Mouse (Mus musculus) midbrain, embryonic 15.5 days (tissue): ENCODE results near the gene Ttyh3. TPM values are rescaled to one million over a fixed set of nuclear protein-coding genes. Genes with fewer than 3 reads are reported as not detected.

Experiments used
- ATAC-seq: fragments of 200-750 bp; cut with Nextera tagmentation; replicated peaks from 2 replicates; pipeline ENCODE4 v1.8.0; 2017; ENCODE audit warnings: moderate TSS enrichment
- H3K27ac ChIP-seq: fragments of 300-500 bp; sonication (generic); 2 replicates; pipeline ENCODE4 v1.5.1; 2015; ENCODE audit warnings: mild to moderate bottlenecking, inconsistent platforms
- H3K27me3 ChIP-seq: fragments of 300-500 bp; sonication (generic); replicated peaks from 2 replicates; pipeline ENCODE4 v1.6.1; 2015; ENCODE audit warnings: inconsistent platforms
- H3K36me3 ChIP-seq: fragments of 300-500 bp; sonication (generic); replicated peaks from 2 replicates; pipeline ENCODE4 v1.6.1; 2015; ENCODE audit warnings: inconsistent platforms
- H3K4me1 ChIP-seq: fragments of 300-500 bp; sonication (generic); 2 replicates; pipeline ENCODE4 v1.6.1; 2015; ENCODE audit warnings: inconsistent platforms
- H3K4me2 ChIP-seq: fragments of 300-500 bp; sonication (generic); 2 replicates; pipeline ENCODE4 v1.6.1; 2015; ENCODE audit warnings: inconsistent platforms, mild to moderate bottlenecking, moderate library complexity
- H3K4me3 ChIP-seq: fragments of 300-500 bp; sonication (generic); 2 replicates; pipeline ENCODE4 v1.5.1; 2015; ENCODE audit warnings: mild to moderate bottlenecking, inconsistent platforms
- H3K9ac ChIP-seq: fragments of 300-500 bp; sonication (generic); 2 replicates; pipeline ENCODE4 v1.6.1; 2015; ENCODE audit warnings: mild to moderate bottlenecking, inconsistent platforms
- H3K9me3 ChIP-seq: fragments of 300-500 bp; sonication (generic); 2 replicates; pipeline ENCODE4 v1.6.1; 2016; ENCODE audit warnings: inconsistent platforms
- WGBS: fragments of 180-500 bp; shearing (Covaris S2); methylation state at CpG from one replicate; pipeline ENCODE4 v1.1.7; 2015; ENCODE audit warnings: mixed read lengths; 5-methylcytosine and 5-hydroxymethylcytosine counted together
- polyA plus RNA-seq: library from polyadenylated mRNA; unstranded; fragments of >200 nt; fragmentation: Nextera tagmentation; extraction: Ambion mirVana; gene quantifications from 2 replicates; pipeline ENCODE4 v1.2.1, GENCODE M21; 2015

The Ttyh3 gene
- polyA plus RNA-seq, 1 experiment from 2014 or later, result 80.3 TPM

GRCm38 (mm10) chr5:140622978-140623670 lies 25.7 kb downstream of the Ttyh3 start:
- Histone ChIP-seq H3K4me3 (no peak overlapping the region), H3K4me2 (no peak overlapping the region), H3K27me3 (no peaks in the 10 kb centered on the region), H3K27ac (no peak overlapping the region), H3K4me1 (peaks cover 12% of the 10 kb centered on the region), H3K9me3 (no peaks in the 10 kb centered on the region), H3K36me3 (peaks cover 45% of the 10 kb centered on the region), H3K9ac (no peak overlapping the region)
- 90% methylated on average over 23 of the region's 23 CpGs for WGBS
- no peak for ATAC-seq

- Histone ChIP-seq H3K36me3 (peaks cover 28% of the 10 kb centered on the region), H3K4me1 (peaks cover 12% of the 10 kb centered on the region), H3K9me3 (no peaks in the 10 kb centered on the region), H3K27ac (peak overlapping the region; percentile 40), H3K4me2 (no peak overlapping the region), H3K27me3 (no peaks in the 10 kb centered on the region), H3K4me3 (no peak overlapping the region), H3K9ac (no peak overlapping the region)
- WGBS, result 64% methylated on average over 10 of the region's 10 CpGs
- no peak for ATAC-seq
Measured at GRCm38 (mm10) chr5:140621517-140621916, 27.3 kb downstream of the Ttyh3 start.

- whole genome bisulfite sequencing, result 74% methylated on average over 9 of the region's 9 CpGs
Measured at GRCm38 (mm10) chr5:140621092-140621491, 27.7 kb downstream of the Ttyh3 start.

GRCm38 (mm10) chr5:140619895-140620736 lies 28.7 kb downstream of the Ttyh3 start:
- peaks cover 16% of the 10 kb centered on the region for H3K4me1 ChIP-seq
- no peak overlapping the region for H3K9ac ChIP-seq
- H3K9me3 ChIP-seq, result no peaks in the 10 kb centered on the region
- peaks cover 25% of the 10 kb centered on the region for H3K36me3 ChIP-seq
- WGBS, result 50% methylated on average over 7 of the region's 7 CpGs
- H3K27ac ChIP-seq, result peak overlapping the region; percentile 51; the same call in 1 of the 2 replicates
- H3K27me3 ChIP-seq, result no peaks in the 10 kb centered on the region
- no peak overlapping the region for H3K4me3 ChIP-seq
- H3K4me2 ChIP-seq, result no peak overlapping the region
- peak; percentile 19; the same call in 1 of the 2 replicates for ATAC-seq

More at GRCm38 (mm10) chr5:140621092-140621491, 27.7 kb downstream of the Ttyh3 start:
- H3K9ac ChIP-seq, result no peak overlapping the region
- peaks cover 12% of the 10 kb centered on the region for H3K4me1 ChIP-seq
- no peak overlapping the region for H3K4me2 ChIP-seq
- no peaks in the 10 kb centered on the region for H3K27me3 ChIP-seq
- peaks cover 28% of the 10 kb centered on the region for H3K36me3 ChIP-seq
- no peaks in the 10 kb centered on the region for H3K9me3 ChIP-seq
- no peak overlapping the region for H3K4me3 ChIP-seq
- no peak for ATAC-seq
- H3K27ac ChIP-seq, result peak overlapping the region; percentile 30; the same call in 1 of the 2 replicates

GRCm38 (mm10) chr5:140619151-140619771 lies 29.6 kb downstream of the Ttyh3 start:
- H3K4me1 ChIP-seq, result peaks cover 23% of the 10 kb centered on the region
- no peak overlapping the region for H3K4me3 ChIP-seq
- no peak overlapping the region for H3K9ac ChIP-seq
- no peak for ATAC-seq
- no peaks in the 10 kb centered on the region for H3K9me3 ChIP-seq
- H3K36me3 ChIP-seq, result peaks cover 21% of the 10 kb centered on the region
- no peaks in the 10 kb centered on the region for H3K27me3 ChIP-seq
- H3K27ac ChIP-seq, result peak overlapping the region; percentile 51; the same call in 1 of the 2 replicates
- WGBS, result 22% methylated on average over 6 of the region's 6 CpGs
- no peak overlapping the region for H3K4me2 ChIP-seq

GRCm38 (mm10) chr5:140617714-140618113 lies 31.1 kb downstream of the Ttyh3 start:
- H3K9me3 ChIP-seq, result no peaks in the 10 kb centered on the region
- no peak overlapping the region for H3K9ac ChIP-seq
- WGBS, result 82% methylated on average over 5 of the region's 5 CpGs
- no peak overlapping the region for H3K4me3 ChIP-seq
- peaks cover 23% of the 10 kb centered on the region for H3K4me1 ChIP-seq
- H3K27ac ChIP-seq, result no peak overlapping the region
- H3K36me3 ChIP-seq, result peaks cover 9% of the 10 kb centered on the region
- ATAC-seq, result no peak
- no peak overlapping the region for H3K4me2 ChIP-seq
- no peaks in the 10 kb centered on the region for H3K27me3 ChIP-seq

- Histone ChIP-seq H3K27me3 (no peaks in the 10 kb centered on the region), H3K9ac (no peak overlapping the region), H3K4me2 (no peak overlapping the region), H3K4me1 (peaks cover 28% of the 10 kb centered on the region), H3K9me3 (no peaks in the 10 kb centered on the region), H3K36me3 (0 out of 2 replicates have a peak, but pooled peaks cover under 1% of the 10 kb centered on the region), H3K4me3 (no peak overlapping the region), H3K27ac (no peak overlapping the region; the same call in 1 of the 2 replicates)
- ATAC-seq, result no peak
- WGBS, result 68% methylated on average over 9 of the region's 9 CpGs
Measured at GRCm38 (mm10) chr5:140616691-140617090, 32.1 kb downstream of the Ttyh3 start.

GRCm38 (mm10) chr5:140616110-140616503 lies 32.7 kb downstream of the Ttyh3 start:
- H3K9ac ChIP-seq, result no peak overlapping the region
- no peaks in the 10 kb centered on the region for H3K27me3 ChIP-seq
- no peak overlapping the region for H3K27ac ChIP-seq
- no peak overlapping the region for H3K4me2 ChIP-seq
- no peaks in the 10 kb centered on the region for H3K36me3 ChIP-seq
- no peak for ATAC-seq
- no peak overlapping the region for H3K4me3 ChIP-seq
- peaks cover 32% of the 10 kb centered on the region for H3K4me1 ChIP-seq
- 83% methylated on average over 6 of the region's 6 CpGs for WGBS
- no peaks in the 10 kb centered on the region for H3K9me3 ChIP-seq

GRCm38 (mm10) chr5:140615321-140616109 lies 33.3 kb downstream of the Ttyh3 start:
- peaks cover 38% of the 10 kb centered on the region for H3K4me1 ChIP-seq
- no peak overlapping the region for H3K9ac ChIP-seq
- H3K36me3 ChIP-seq, result no peaks in the 10 kb centered on the region
- H3K9me3 ChIP-seq, result no peaks in the 10 kb centered on the region
- H3K4me3 ChIP-seq, result no peak overlapping the region
- no peak for ATAC-seq
- H3K27ac ChIP-seq, result peak overlapping the region; percentile 9; the same call in 1 of the 2 replicates
- WGBS, result 75% methylated on average over 10 of the region's 10 CpGs
- no peaks in the 10 kb centered on the region for H3K27me3 ChIP-seq
- no peak overlapping the region for H3K4me2 ChIP-seq

- Histone ChIP-seq H3K4me3 (no peak overlapping the region), H3K4me2 (no peak overlapping the region), H3K27ac (peak overlapping the region; percentile 9; the same call in 1 of the 2 replicates), H3K4me1 (peaks cover 39% of the 10 kb centered on the region), H3K36me3 (no peaks in the 10 kb centered on the region), H3K27me3 (no peaks in the 10 kb centered on the region), H3K9me3 (no peaks in the 10 kb centered on the region), H3K9ac (no peak overlapping the region)
- no peak for ATAC-seq
- 88% methylated on average over 4 of the region's 4 CpGs for WGBS
Measured at GRCm38 (mm10) chr5:140614837-140615236, 34.0 kb downstream of the Ttyh3 start.

- H3K4me3 ChIP-seq, result no peak overlapping the region
- no peaks in the 10 kb centered on the region for H3K9me3 ChIP-seq
- ATAC-seq, result no peak
- no peak overlapping the region for H3K27ac ChIP-seq
- H3K36me3 ChIP-seq, result no peaks in the 10 kb centered on the region
- H3K27me3 ChIP-seq, result no peaks in the 10 kb centered on the region
- peaks cover 37% of the 10 kb centered on the region for H3K4me1 ChIP-seq
- no peak overlapping the region for H3K9ac ChIP-seq
- WGBS, result 98% methylated on average over 10 of the region's 10 CpGs
- H3K4me2 ChIP-seq, result no peak overlapping the region
Measured at GRCm38 (mm10) chr5:140614141-140614540, 34.7 kb downstream of the Ttyh3 start.
